Mouse (Mus musculus) midbrain, embryonic 16.5 days (tissue): ENCODE data around the gene Sv2a. TPM values are rescaled to one million over a fixed set of nuclear protein-coding genes. Genes with fewer than 3 reads are reported as not detected.
"Not testable (repeated sequence)": the region's sequence is repeated elsewhere in the genome, so short reads cannot be mapped to it uniquely, and the experiment has no call there.

Experiments used
- ATAC-seq: fragments of 200-750 bp; cut with Nextera tagmentation; 2 replicates; pipeline ENCODE4 v1.8.0; 2017; ENCODE audit warnings: moderate TSS enrichment
- H3K27ac ChIP-seq: fragments of 300-500 bp; sonication (generic); 2 replicates; pipeline ENCODE4 v1.5.1; 2014; ENCODE audit warnings: mild to moderate bottlenecking, low read length, mixed read lengths
- H3K27me3 ChIP-seq: fragments of 300-500 bp; sonication (generic); 2 replicates; pipeline ENCODE4 v1.6.1; 2014; ENCODE audit warnings: low read depth, low read length, mixed read lengths; ENCODE audit not compliant: control insufficient read depth, insufficient read depth
- H3K36me3 ChIP-seq: fragments of 300-500 bp; sonication (generic); 2 replicates; pipeline ENCODE4 v1.6.1; 2014; ENCODE audit warnings: mild to moderate bottlenecking, low read length, moderate library complexity, mixed read lengths; ENCODE audit not compliant: control insufficient read depth, insufficient read depth
- H3K4me1 ChIP-seq: fragments of 300-500 bp; sonication (generic); 2 replicates; pipeline ENCODE4 v1.6.1; 2014; ENCODE audit warnings: mild to moderate bottlenecking, low read length, mixed read lengths; ENCODE audit not compliant: control insufficient read depth, insufficient read depth
- H3K4me2 ChIP-seq: fragments of 300-500 bp; sonication (generic); 2 replicates; pipeline ENCODE4 v1.6.1; 2014; ENCODE audit warnings: mild to moderate bottlenecking, low read length, mixed read lengths
- H3K4me3 ChIP-seq: fragments of 300-500 bp; sonication (generic); 2 replicates; pipeline ENCODE4 v1.5.1; 2014; ENCODE audit warnings: low read depth, mild to moderate bottlenecking, low read length, moderate library complexity, mixed read lengths
- H3K9ac ChIP-seq: fragments of 300-500 bp; sonication (generic); 2 replicates; pipeline ENCODE4 v1.6.1; 2014; ENCODE audit warnings: low read depth, low read length, mixed read lengths
- H3K9me3 ChIP-seq: fragments of 300-500 bp; sonication (generic); replicated peaks from 2 replicates; pipeline ENCODE4 v1.6.1; 2014; ENCODE audit warnings: mild to moderate bottlenecking, low read length, mixed read lengths; ENCODE audit not compliant: control insufficient read depth, poor library complexity, severe bottlenecking
- WGBS: fragments of 180-500 bp; shearing (Covaris S2); extraction: QIAGEN DNeasy Blood & Tissue Kit; methylation state at CpG from one replicate; pipeline ENCODE4 v1.1.7; 2014; 5-methylcytosine and 5-hydroxymethylcytosine counted together
- polyA plus RNA-seq: library from polyadenylated mRNA; unstranded; fragments of >200 nt; fragmentation: Nextera tagmentation; extraction: Ambion mirVana; gene quantifications from 2 replicates; pipeline ENCODE4 v1.2.1, GENCODE M21; 2015

The Sv2a gene
- polyA plus RNA-seq, 1 experiment from 2014 or later, result 137 TPM

DNA sequence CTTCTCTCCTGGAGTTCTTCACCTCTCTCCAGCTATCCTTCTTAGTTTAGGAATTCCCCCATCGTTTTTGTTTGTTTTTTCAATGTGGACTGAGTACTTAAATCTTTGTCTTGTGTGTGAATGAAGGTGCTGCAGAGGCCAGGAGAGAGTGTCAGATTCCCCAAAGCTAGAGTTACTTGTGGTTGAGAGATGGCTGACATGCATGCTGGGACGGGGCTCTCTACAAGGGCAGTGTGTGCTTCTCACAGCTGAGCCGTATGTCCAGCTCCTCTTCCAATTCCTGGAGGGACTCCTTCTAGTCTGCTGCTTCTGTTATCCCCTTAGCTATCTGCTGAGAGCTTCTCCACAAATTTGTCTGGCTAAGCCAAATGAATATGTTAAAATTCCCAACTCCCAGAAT is 54.9 kb downstream of the Sv2a start:
- no peaks in the 10 kb centered on the region for H3K36me3 ChIP-seq
- H3K4me3 ChIP-seq, result no peak overlapping the region
- H3K4me1 ChIP-seq, result peaks cover 11% of the 10 kb centered on the region
- H3K9ac ChIP-seq, result no peak overlapping the region
- 72% methylated on average over 3 of the region's 3 CpGs for WGBS
- H3K27ac ChIP-seq, result no peak overlapping the region
- H3K9me3 ChIP-seq, result no peaks in the 10 kb centered on the region
- H3K27me3 ChIP-seq, result no peaks in the 10 kb centered on the region
- ATAC-seq, result no peak
- H3K4me2 ChIP-seq, result no peak overlapping the region

DNA sequence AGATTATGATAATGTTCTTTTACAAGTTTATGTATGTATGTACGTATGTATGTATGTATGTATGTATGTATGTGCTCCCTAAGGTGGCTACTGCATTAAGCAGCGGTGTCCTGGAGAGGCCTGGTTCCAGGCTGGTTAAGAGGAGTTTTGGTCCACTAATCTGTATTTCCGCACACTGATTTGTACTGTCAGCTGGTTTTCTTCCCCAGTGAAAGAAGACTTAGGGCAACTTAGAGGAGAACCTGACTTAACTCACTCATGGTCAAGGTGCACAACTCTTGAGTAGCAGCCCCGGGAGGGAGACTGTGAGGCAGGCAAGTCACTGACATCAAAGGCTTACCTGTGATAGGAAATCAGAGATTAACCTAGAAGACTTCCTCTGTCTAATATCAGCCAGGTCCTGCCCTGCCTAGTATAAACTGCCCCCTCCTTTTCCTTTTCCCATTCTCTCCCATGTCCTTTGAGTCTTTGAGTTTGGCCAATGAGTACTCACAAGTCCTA is 55.9 kb downstream of the Sv2a start:
- no peak overlapping the region for H3K9ac ChIP-seq
- peaks cover 13% of the 10 kb centered on the region for H3K4me1 ChIP-seq
- no peaks in the 10 kb centered on the region for H3K36me3 ChIP-seq
- no peak overlapping the region for H3K4me2 ChIP-seq
- no peaks in the 10 kb centered on the region for H3K27me3 ChIP-seq
- no peak overlapping the region for H3K4me3 ChIP-seq
- no peaks in the 10 kb centered on the region for H3K9me3 ChIP-seq
- no peak for ATAC-seq
- WGBS, result 90% methylated on average over 4 of the region's 4 CpGs
- no peak overlapping the region for H3K27ac ChIP-seq

DNA sequence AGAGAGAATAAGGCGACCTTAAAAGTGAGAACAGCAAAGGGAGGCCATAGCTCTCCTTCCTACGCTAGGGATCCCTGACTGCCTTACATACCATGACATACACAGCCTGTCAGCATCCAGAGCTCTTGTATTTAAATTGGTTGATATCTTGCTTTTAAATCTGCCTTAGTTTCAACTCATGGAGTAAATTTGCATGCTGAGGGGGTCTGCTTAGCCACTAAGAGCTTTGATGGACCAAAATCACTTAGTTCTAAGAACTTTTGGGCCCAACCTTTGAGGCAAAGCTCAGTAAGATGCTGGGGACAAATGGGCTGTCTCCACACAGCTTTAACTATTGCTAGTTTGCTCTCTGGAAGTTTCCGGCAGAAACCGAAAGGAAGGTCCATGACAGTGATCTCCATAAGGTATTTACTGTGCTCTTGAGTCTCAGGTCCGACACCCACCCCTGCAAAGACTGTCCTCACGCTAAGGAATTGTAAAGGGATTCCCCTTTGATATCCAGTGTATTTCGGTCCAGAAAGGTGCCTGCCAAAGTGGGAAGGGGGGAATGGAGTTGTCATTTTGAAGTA is 56.5 kb downstream of the Sv2a start:
- Histone ChIP-seq H3K27ac (no peak overlapping the region), H3K27me3 (no peaks in the 10 kb centered on the region), H3K4me2 (peak overlapping the region; percentile 45), H3K36me3 (no peaks in the 10 kb centered on the region), H3K9me3 (no peaks in the 10 kb centered on the region), H3K4me3 (no peak overlapping the region), H3K9ac (no peak overlapping the region), H3K4me1 (peaks cover 13% of the 10 kb centered on the region)
- WGBS, result 26% methylated on average over 7 of the region's 7 CpGs
- ATAC-seq, result no peak

DNA sequence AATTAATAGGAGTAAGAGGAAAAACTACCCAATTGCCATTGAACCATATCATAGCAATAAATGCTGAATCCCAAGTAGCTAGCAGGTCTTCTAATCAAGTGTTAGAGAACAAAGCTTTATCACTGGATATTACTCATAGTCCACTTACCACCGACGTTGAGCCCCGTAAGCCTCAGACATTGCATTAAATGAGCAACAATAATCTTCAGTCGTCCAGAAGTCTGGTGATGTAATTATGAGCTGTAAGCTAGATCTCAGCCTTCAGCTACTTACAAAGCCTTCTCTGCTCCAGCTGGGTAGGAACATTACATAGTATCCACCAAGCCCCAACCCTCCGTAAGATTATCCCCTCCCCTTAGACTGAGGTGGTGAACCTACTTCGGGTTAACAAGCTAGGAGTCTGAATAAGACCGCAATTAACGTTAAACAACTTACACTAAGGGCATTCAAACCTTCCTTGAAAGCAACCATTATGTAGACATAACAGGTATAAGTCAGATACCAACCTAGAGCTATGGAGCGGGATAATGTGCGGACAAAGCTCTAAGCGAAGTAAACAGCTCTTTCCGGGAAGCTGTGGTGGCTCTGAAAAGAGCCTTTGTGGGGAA is 57.1 kb downstream of the Sv2a start:
- Histone ChIP-seq H3K4me2 (peak overlapping the region; percentile 45), H3K9me3 (no peaks in the 10 kb centered on the region), H3K4me1 (peaks cover 13% of the 10 kb centered on the region), H3K9ac (0 out of 2 replicates have a peak overlapping the region, but pooled peaks have one; percentile 21), H3K36me3 (no peaks in the 10 kb centered on the region), H3K4me3 (peak overlapping the region; percentile 24), H3K27ac (no peak overlapping the region), H3K27me3 (no peaks in the 10 kb centered on the region)
- no peak for ATAC-seq
- WGBS, result 1% methylated on average over 12 of the region's 12 CpGs

DNA sequence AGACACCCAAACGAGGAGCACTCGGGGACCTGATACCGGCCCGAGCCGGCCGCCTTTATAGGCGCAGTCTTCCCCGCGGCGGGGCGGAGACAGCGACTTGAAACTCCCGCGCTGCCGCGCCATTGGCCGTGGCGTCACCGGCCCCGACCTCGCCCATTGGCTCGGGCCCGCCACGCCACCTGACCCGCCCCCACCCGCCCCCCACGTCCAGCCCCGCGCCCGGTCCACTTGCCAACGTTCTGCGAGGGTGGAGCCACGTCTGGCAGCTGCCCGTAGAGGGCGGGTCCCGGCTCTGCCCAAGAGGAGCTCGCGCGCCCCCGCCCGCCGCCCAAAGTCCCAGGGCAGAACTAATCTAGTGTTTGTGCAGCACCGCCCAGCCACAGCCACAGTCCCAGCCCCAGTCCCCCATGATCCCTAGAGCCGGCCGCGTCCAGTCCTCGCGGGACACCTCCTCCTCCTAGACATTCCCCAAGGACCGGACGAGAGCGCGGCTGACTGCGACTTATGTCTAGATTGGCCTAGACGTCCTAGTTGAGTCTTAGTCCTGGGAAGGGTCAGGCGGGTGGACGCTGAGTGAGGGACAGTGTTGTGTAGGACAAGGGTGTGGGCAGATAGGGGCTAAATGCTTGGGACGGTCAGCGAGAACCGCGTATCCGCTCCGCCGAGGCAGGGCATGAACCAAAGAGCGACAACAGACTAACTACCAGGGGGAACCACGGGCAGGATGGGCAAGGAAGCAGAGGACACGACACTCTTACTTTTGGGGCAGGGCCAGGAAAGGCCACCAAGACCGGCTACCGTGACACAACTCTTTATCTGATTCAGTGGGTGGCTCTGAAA is 58.2 kb downstream of the Sv2a start, which contains the start of gene Hist2h3c2:
Gene Hist2h3c2, minus strand, starts transcription at position 174 of the 840 bp plus-strand sequence.
- Histone ChIP-seq H3K4me1 (peaks cover 15% of the 10 kb centered on the region), H3K9ac (0 out of 2 replicates have a peak within 1 kb of the TSS, but pooled peaks have one; percentile 41), H3K4me2 (peak within 1 kb of the TSS; percentile 45), H3K4me3 (peak within 1 kb of the TSS; percentile 33)
- not testable (repeated sequence) for H3K27ac ChIP-seq, H3K9me3 ChIP-seq, H3K36me3 ChIP-seq, H3K27me3 ChIP-seq
- WGBS, result 0% methylated on average over 9 of the region's 68 CpGs
- ATAC-seq, result peak; percentile 89

DNA sequence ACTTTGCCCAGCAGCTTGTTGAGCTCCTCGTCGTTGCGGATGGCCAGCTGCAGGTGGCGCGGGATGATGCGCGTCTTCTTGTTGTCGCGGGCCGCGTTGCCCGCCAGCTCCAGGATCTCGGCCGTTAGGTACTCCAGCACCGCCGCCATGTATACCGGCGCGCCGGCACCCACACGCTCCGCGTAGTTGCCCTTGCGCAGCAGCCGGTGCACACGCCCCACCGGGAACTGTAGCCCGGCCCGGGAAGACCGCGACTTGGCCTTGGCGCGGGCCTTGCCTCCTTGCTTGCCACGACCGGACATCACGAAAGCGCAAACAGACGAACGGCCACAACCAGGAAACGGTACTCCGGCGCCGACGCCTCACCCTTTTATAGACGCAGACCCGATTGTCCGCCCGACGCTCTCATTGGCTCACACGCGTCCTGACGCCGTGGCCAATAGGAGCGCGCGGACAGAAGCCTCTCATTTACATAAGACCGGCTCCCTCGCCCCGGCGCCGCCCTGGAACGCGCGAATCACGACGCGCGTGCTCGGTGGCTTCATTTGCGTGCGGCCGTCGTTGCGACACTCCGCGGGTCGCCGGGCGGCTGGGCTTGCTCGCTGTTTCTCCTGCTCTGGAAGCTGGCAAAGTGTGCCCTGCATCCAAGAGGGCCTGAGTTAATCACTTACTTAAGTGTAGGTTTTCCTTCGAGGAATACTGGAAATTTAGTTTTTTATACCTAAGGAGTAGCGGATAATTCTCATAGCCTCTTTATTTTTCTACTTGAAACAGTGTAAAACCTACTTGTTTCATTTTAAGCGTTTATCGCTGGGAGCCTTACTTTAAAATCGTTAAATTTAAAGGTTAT is 59.2 kb downstream of the Sv2a start, which contains the start of gene Hist2h2aa2:
Gene Hist2h2aa2, minus strand, starts transcription at position 328 of the 850 bp plus-strand sequence.
- peak; percentile 90 for ATAC-seq

DNA sequence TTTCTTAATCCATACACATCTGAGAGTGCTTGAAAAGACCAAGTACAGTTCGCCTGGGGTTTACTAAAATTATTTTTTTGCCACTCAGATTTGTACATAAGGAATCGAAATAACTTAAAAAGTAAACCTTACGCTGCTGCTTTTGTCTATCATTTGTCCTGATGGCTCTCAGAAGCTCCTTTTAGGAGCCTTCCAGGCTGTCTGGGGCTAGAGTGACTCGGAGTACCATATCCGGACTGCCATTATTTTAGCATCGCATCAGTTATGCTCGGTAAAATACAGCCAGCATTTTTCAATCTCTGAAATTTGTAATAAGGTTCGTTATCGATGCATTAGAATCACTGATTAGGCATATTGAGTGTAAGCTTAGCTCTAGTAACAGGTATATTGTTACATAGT is 59.8 kb downstream of the Sv2a start:
- H3K36me3 ChIP-seq, result no peaks in the 10 kb centered on the region
- H3K4me1 ChIP-seq, result peaks cover 21% of the 10 kb centered on the region
- H3K27ac ChIP-seq, result peak overlapping the region; percentile 82
- peak overlapping the region; percentile 34; the same call in 1 of the 2 replicates for H3K4me3 ChIP-seq
- H3K9me3 ChIP-seq, result no peaks in the 10 kb centered on the region
- H3K9ac ChIP-seq, result peak overlapping the region; percentile 58
- H3K4me2 ChIP-seq, result peak overlapping the region; percentile 56
- 72% methylated on average over 9 of the region's 9 CpGs for WGBS
- no peak for ATAC-seq
- no peaks in the 10 kb centered on the region for H3K27me3 ChIP-seq

More for the DNA sequence above, 59.2 kb downstream of the Sv2a start, which contains the start of gene Hist2h2aa2:
- Histone ChIP-seq H3K4me1 (peaks cover 21% of the 10 kb centered on the region), H3K27ac (peak within 1 kb of the TSS; percentile 82), H3K4me2 (peak within 1 kb of the TSS; percentile 56), H3K4me3 (peak within 1 kb of the TSS; percentile 34), H3K9ac (peak within 1 kb of the TSS; percentile 58)
- not testable (repeated sequence) for H3K36me3 ChIP-seq, H3K27me3 ChIP-seq, H3K9me3 ChIP-seq
- WGBS, result 7% methylated on average over 16 of the region's 85 CpGs

DNA sequence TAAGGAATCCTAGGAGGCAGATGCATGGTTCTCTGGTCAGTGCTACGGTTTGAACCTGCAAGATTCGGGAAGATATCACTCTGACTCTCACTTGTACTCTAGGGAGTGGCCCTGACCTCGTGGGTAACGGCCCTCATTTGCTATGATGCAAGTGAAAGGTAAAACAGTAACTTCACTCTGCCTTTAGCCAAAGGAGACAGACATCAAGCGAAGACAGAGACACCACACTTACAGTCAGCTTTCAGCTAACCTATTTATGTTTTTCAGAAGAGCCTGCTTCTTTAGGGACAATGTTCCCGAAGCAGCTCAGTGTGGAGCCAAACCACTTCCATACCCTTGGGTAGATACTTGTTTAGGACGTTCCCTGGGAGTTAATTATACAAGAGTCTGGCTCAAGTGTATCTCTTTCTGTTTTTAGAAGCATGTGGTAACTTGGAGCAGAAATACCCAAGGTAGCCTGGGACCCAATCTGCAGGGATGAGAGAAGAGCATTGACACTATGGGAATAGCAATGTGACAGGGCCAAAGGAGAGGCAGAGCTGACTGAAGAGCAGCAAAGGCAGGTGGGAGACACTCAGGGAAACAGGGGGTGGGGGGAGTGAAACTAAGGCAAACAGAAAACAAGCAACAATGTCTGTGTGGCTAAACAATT is 63.1 kb downstream of the Sv2a start:
- H3K4me3 ChIP-seq, result no peak overlapping the region
- no peaks in the 10 kb centered on the region for H3K36me3 ChIP-seq
- H3K4me1 ChIP-seq, result peaks cover 18% of the 10 kb centered on the region
- H3K4me2 ChIP-seq, result peak overlapping the region; percentile 68; the same call in 1 of the 2 replicates
- no peak for ATAC-seq
- H3K27ac ChIP-seq, result peak overlapping the region; percentile 93
- 86% methylated on average over 7 of the region's 7 CpGs for WGBS
- no peaks in the 10 kb centered on the region for H3K27me3 ChIP-seq
- H3K9ac ChIP-seq, result no peak overlapping the region
- no peaks in the 10 kb centered on the region for H3K9me3 ChIP-seq
